Mouse (Mus musculus) midbrain, embryonic 10.5 days (tissue): ENCODE data around the gene Retreg1. TPM values are rescaled to one million over a fixed set of nuclear protein-coding genes. Genes with fewer than 3 reads are reported as not detected.

Experiments used
- DNase-seq: peaks from one replicate; pipeline ENCODE4 v3.0.0-alpha.2; 2017; ENCODE audit warnings: low spot score
- H3K27ac ChIP-seq: fragments of 300-500 bp; sonication (generic); replicated peaks from 2 replicates; pipeline ENCODE4 v1.5.1; 2016; ENCODE audit warnings: mild to moderate bottlenecking
- H3K27me3 ChIP-seq: fragments of 300-500 bp; sonication (generic); 2 replicates; pipeline ENCODE4 v1.6.1; 2016; ENCODE audit warnings: low read depth, mild to moderate bottlenecking; ENCODE audit not compliant: poor library complexity, severe bottlenecking
- H3K36me3 ChIP-seq: fragments of 300-500 bp; sonication (generic); 2 replicates; pipeline ENCODE4 v1.6.1; 2016; ENCODE audit warnings: mild to moderate bottlenecking, moderate library complexity
- H3K4me1 ChIP-seq: fragments of 300-500 bp; sonication (generic); 2 replicates; pipeline ENCODE4 v1.6.1; 2016
- H3K4me3 ChIP-seq: fragments of 300-500 bp; sonication (generic); 2 replicates; pipeline ENCODE4 v1.5.1; 2016; ENCODE audit warnings: mild to moderate bottlenecking, moderate library complexity
- H3K9me3 ChIP-seq: fragments of 300-500 bp; sonication (generic); replicated peaks from 2 replicates; pipeline ENCODE4 v1.6.1; 2016; ENCODE audit warnings: mild to moderate bottlenecking
- WGBS: fragments of 180-500 bp; shearing (Covaris S2); methylation state at CpG from one replicate; pipeline ENCODE4 v1.1.7; 2016; 5-methylcytosine and 5-hydroxymethylcytosine counted together
- microRNA-seq: library from miRNA; unstranded; fragments of <30 nt; microRNA quantifications from one replicate; pipeline ENCODE4, GENCODE M21; 2017
- polyA plus RNA-seq: library from polyadenylated mRNA; unstranded; fragments of >200 nt; fragmentation: Nextera tagmentation; extraction: Ambion mirVana; gene quantifications from 2 replicates; pipeline ENCODE4 v1.2.1, GENCODE M21; 2016

Gene Retreg1
- polyA plus RNA-seq, 1 experiment from 2014 or later: 1.9 TPM

DNA sequence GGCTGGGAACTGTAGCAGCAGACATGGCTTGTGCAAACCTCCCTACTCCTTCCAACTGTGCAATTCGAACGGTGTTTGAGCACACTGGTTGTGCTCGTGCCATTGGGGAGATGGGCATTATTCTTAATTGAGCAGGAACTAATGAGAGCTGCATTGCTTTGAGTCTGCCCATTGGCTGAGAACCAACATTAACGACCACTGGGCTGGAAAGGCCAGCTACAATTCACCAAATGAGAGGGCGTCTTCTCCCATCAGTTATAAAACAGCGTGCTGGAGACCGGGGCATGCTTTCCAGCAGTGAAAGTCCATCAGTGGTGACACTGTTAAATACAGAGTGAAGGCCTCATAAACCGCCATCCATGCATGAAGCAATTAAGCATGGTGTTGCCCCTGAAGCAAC, 178.7 kb downstream of the Retreg1 start:
- WGBS: 77% methylated on average over 8 of the region's 8 CpGs
- no peak overlapping the region for H3K4me3 ChIP-seq
- no peaks in the 10 kb centered on the region for H3K27me3 ChIP-seq
- H3K9me3 ChIP-seq: no peaks in the 10 kb centered on the region
- no peak overlapping the region for H3K27ac ChIP-seq
- no peaks in the 10 kb centered on the region for H3K4me1 ChIP-seq
- no peak for DNase-seq
- no peaks in the 10 kb centered on the region for H3K36me3 ChIP-seq

DNA sequence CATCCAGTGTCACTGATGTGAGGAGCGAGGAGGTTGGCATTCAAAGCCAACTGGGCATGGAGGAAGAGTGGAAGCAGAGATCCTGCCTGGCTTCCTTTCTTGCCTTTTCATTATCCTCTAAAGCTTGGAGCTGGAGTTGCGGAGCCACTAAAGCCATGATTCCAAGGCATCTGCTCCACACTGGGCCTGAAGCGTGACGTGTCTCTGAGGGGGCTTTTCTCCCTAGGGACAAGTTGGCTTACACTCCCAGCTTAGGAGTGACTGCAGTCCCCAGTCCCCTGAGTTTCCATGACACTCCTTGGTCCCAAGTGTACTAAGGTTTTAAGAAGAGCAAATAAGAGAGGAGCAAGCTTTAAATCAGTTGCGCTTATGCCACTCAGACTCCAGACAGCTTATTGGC, 179.7 kb downstream of the Retreg1 start:
- H3K27ac ChIP-seq: no peak overlapping the region
- no peaks in the 10 kb centered on the region for H3K9me3 ChIP-seq

More for the DNA sequence above, 179.7 kb downstream of the Retreg1 start:
- no peak for DNase-seq
- 83% methylated on average over 5 of the region's 5 CpGs for WGBS
- Histone ChIP-seq H3K27me3 (no peaks in the 10 kb centered on the region), H3K36me3 (no peaks in the 10 kb centered on the region), H3K4me3 (no peak overlapping the region), H3K4me1 (no peaks in the 10 kb centered on the region)

Small RNAs within 50 kb of the gene (microRNA-seq; reads per million reads assigned to microRNA genes)
- gene Mir7212: not detected

Other genes with a start within 250 kb of the Retreg1 start
- gene Myo10, start 220.7 kb upstream of the Retreg1 start, polyA plus RNA-seq: 74.7 and 86.0 TPM in 2 replicates
- gene Zfp622, start 141.2 kb downstream of the Retreg1 start, polyA plus RNA-seq: 24.1 and 24.4 TPM in 2 replicates